Comparison of ENCODE assay signal across 18 mouse cellular contexts in genomic region chr14:35270260-35270659, GRCm38 (mm10).
"Had no signal": no experiment of that assay in that cellular context is flagged by ENCODE, and none has a peak within 500 bp of the region (broad histone marks: within the 10 kb centered on the region; RNA-seq: fewer than 3 reads in every experiment).

No protein-coding gene starts in this region.

- H3K27ac ChIP-seq: midbrain, embryonic 10.5 days; midbrain, embryonic 12.5 days; neural tube, embryonic 13.5 days; neural tube, embryonic 15.5 days had no signal

- H3K27me3 ChIP-seq: midbrain, embryonic 12.5 days; neural tube, embryonic 13.5 days; neural tube, embryonic 15.5 days had no signal

- H3K9ac ChIP-seq: lung, embryonic 14.5 days; midbrain, embryonic 12.5 days; neural tube, embryonic 13.5 days; neural tube, embryonic 15.5 days had no signal

- H3K4me3 ChIP-seq: midbrain, embryonic 10.5 days; midbrain, embryonic 12.5 days; myocyte; neural tube, embryonic 13.5 days; neural tube, embryonic 15.5 days had no signal

- ATAC-seq: midbrain, embryonic 16.5 days had no signal

- H3K4me2 ChIP-seq: lung, embryonic 14.5 days; midbrain, embryonic 12.5 days; neural tube, embryonic 13.5 days; neural tube, embryonic 15.5 days had no signal

- H3K9me3 ChIP-seq: midbrain, embryonic 10.5 days; midbrain, embryonic 12.5 days; neural tube, embryonic 13.5 days; neural tube, embryonic 15.5 days had no signal

- H3K36me3 ChIP-seq: midbrain, embryonic 10.5 days; midbrain, embryonic 12.5 days; neural tube, embryonic 13.5 days; neural tube, embryonic 15.5 days had no signal

- DNase-seq: lung, embryonic 14.5 days; lung, postnatal 10 days; lung, postnatal 4 days; midbrain, embryonic 14.5 days; retina, postnatal 1 day; right cerebral cortex, adult 18-20 months; right cerebral cortex, postnatal 25 days; right cerebral cortex, postnatal 4 days; spleen, adult 18-20 months; thymus, adult 18-20 months; thymus, postnatal 14 days; thymus, postnatal 36 days had no signal

- H3K4me1 ChIP-seq: midbrain, embryonic 10.5 days; midbrain, embryonic 12.5 days; neural tube, embryonic 13.5 days; neural tube, embryonic 15.5 days had no signal
